Mouse (Mus musculus) liver, postnatal 0 days (tissue): ENCODE measurements at regions not wholly inside any gene's neighbourhood (a gene's known extent, or its start where the extent isn't known, plus 50 kb on each side); places are given as distances from the start of the nearest gene placed in this dataset.

Source experiments
- ATAC-seq: fragments of 200-750 bp; cut with Nextera tagmentation; 2 replicates; pipeline ENCODE4 v1.8.0; 2017; ENCODE audit warnings: mild to moderate bottlenecking, moderate library complexity
- DNase-seq: peaks from one replicate; pipeline ENCODE4 v3.0.0-alpha.2; 2016
- H3K27ac ChIP-seq: fragments of 300-500 bp; sonication (generic); 2 replicates; pipeline ENCODE4 v1.5.1; 2014; ENCODE audit warnings: antibody characterized with exemption, moderate library complexity, mild to moderate bottlenecking, low read depth
- H3K27me3 ChIP-seq: fragments of 300-500 bp; sonication (generic); 2 replicates; pipeline ENCODE4 v1.6.1; 2014; ENCODE audit warnings: low read length, control low read depth, mixed read lengths; ENCODE audit not compliant: insufficient read depth
- H3K36me3 ChIP-seq: fragments of 300-500 bp; sonication (generic); replicated peaks from 2 replicates; pipeline ENCODE4 v1.6.1; 2014; ENCODE audit warnings: mild to moderate bottlenecking, control low read depth, low read length, moderate library complexity, mixed read lengths; ENCODE audit not compliant: insufficient read depth
- H3K4me1 ChIP-seq: fragments of 300-500 bp; sonication (generic); 2 replicates; pipeline ENCODE4 v1.6.1; 2014; ENCODE audit warnings: antibody characterized with exemption, mild to moderate bottlenecking, control low read depth; ENCODE audit not compliant: insufficient read depth
- H3K4me2 ChIP-seq: fragments of 300-500 bp; sonication (generic); 2 replicates; pipeline ENCODE4 v1.6.1; 2014; ENCODE audit warnings: low read depth, mild to moderate bottlenecking, low read length, moderate library complexity, mixed read lengths
- H3K4me3 ChIP-seq: fragments of 300-500 bp; sonication (generic); 2 replicates; pipeline ENCODE4 v1.5.1; 2014; ENCODE audit warnings: low read depth, low read length
- H3K9ac ChIP-seq: fragments of 300-500 bp; sonication (generic); replicated peaks from 2 replicates; pipeline ENCODE4 v1.6.1; 2014; ENCODE audit warnings: mild to moderate bottlenecking, moderate library complexity
- H3K9me3 ChIP-seq: fragments of 300-500 bp; sonication (generic); 2 replicates; pipeline ENCODE4 v1.6.1; 2016; ENCODE audit warnings: mild to moderate bottlenecking, control low read depth, low read length, mixed read lengths
- CTCF ChIP-seq: sonication (generic); IDR thresholded peaks from 2 replicates; pipeline ENCODE4 v1.5.1; 2016; ENCODE audit warnings: antibody characterized with exemption, low read depth
- EP300 ChIP-seq: IDR thresholded peaks from 2 replicates; pipeline ENCODE4 v1.6.1; 2016; ENCODE audit warnings: antibody characterized with exemption, low read depth, mild to moderate bottlenecking
- WGBS: fragments of 180-500 bp; shearing (Covaris S2); extraction: QIAGEN DNeasy Blood & Tissue Kit; methylation state at CpG from one replicate; pipeline ENCODE4 v1.1.7; 2014; ENCODE audit not compliant: insufficient replicate concordance; 5-methylcytosine and 5-hydroxymethylcytosine counted together

- Histone ChIP-seq H3K9ac (no peak overlapping the region), H3K4me2 (no peak overlapping the region), H3K36me3 (no peaks in the 10 kb centered on the region), H3K9me3 (peaks cover 3% of the 10 kb centered on the region; the same call in 1 of the 2 replicates), H3K4me1 (no peaks in the 10 kb centered on the region), H3K27me3 (no peaks in the 10 kb centered on the region), H3K4me3 (no peak overlapping the region), H3K27ac (no peak overlapping the region)
- 48% methylated on average over 3 of the region's 3 CpGs for WGBS
- DNase-seq (no peak), ATAC-seq (no peak)
- TF ChIP-seq CTCF, result no peak
- no peak for TF ChIP-seq EP300
Observed at GRCm38 (mm10) chr7:110713661-110714060, 54.3 kb upstream of the Ampd3 start.

GRCm38 (mm10) chr7:110715110-110715509 is 52.9 kb upstream of the Ampd3 start:
- WGBS, result 69% methylated on average over 3 of the region's 3 CpGs
- no peak overlapping the region for H3K4me3 ChIP-seq
- H3K4me2 ChIP-seq, result no peak overlapping the region
- DNase-seq (no peak), ATAC-seq (peak; percentile 47)
- no peaks in the 10 kb centered on the region for H3K27me3 ChIP-seq
- peaks cover 3% of the 10 kb centered on the region; the same call in 1 of the 2 replicates for H3K9me3 ChIP-seq
- H3K27ac ChIP-seq, result no peak overlapping the region
- TF ChIP-seq CTCF (no peak), EP300 (peak; percentile 75; the same call in 1 of the 2 replicates)
- H3K9ac ChIP-seq, result no peak overlapping the region
- no peaks in the 10 kb centered on the region for H3K36me3 ChIP-seq
- H3K4me1 ChIP-seq, result no peaks in the 10 kb centered on the region

GRCm38 (mm10) chr7:110715545-110715944 is 52.5 kb upstream of the Ampd3 start:
- no peaks in the 10 kb centered on the region for H3K27me3 ChIP-seq
- 66% methylated on average over 6 of the region's 6 CpGs for WGBS

GRCm38 (mm10) chr7:110717104-110717503 is 50.9 kb upstream of the Ampd3 start:
- H3K4me3 ChIP-seq, result no peak overlapping the region
- no peak overlapping the region for H3K9ac ChIP-seq
- no peaks in the 10 kb centered on the region for H3K9me3 ChIP-seq
- H3K36me3 ChIP-seq, result no peaks in the 10 kb centered on the region
- no peaks in the 10 kb centered on the region for H3K27me3 ChIP-seq
- no peak for ATAC-seq
- no peak for DNase-seq
- H3K27ac ChIP-seq, result no peak overlapping the region
- no peak overlapping the region for H3K4me2 ChIP-seq
- TF ChIP-seq CTCF (no peak), EP300 (no peak)
- WGBS, result 74% methylated on average over 6 of the region's 6 CpGs
- no peaks in the 10 kb centered on the region for H3K4me1 ChIP-seq

More at GRCm38 (mm10) chr7:110715545-110715944, 52.5 kb upstream of the Ampd3 start:
- TF ChIP-seq CTCF (no peak), EP300 (no peak)
- no peak overlapping the region for H3K4me2 ChIP-seq
- H3K9ac ChIP-seq, result no peak overlapping the region
- ATAC-seq, result no peak
- DNase-seq, result no peak
- H3K4me3 ChIP-seq, result no peak overlapping the region
- H3K4me1 ChIP-seq, result no peaks in the 10 kb centered on the region
- no peak overlapping the region for H3K27ac ChIP-seq
- no peaks in the 10 kb centered on the region for H3K36me3 ChIP-seq
- peaks cover 3% of the 10 kb centered on the region; the same call in 1 of the 2 replicates for H3K9me3 ChIP-seq
